Mouse (Mus musculus) midbrain, embryonic 14.5 days (tissue): ENCODE measurements around the gene Chd3. TPM values are rescaled to one million over a fixed set of nuclear protein-coding genes. Genes with fewer than 3 reads are reported as not detected.

Source experiments
- ATAC-seq: fragments of 200-750 bp; cut with Nextera tagmentation; 2 replicates; pipeline ENCODE4 v1.8.0; 2017; ENCODE audit warnings: moderate number of reproducible peaks, moderate library complexity; ENCODE audit not compliant: low FRiP score, low TSS enrichment
- DNase-seq: peaks from one replicate; pipeline ENCODE4 v3.0.0-alpha.2; 2015
- H3K27ac ChIP-seq: fragments of 300-500 bp; sonication (generic); replicated peaks from 2 replicates; pipeline ENCODE4 v1.5.1; 2014; ENCODE audit warnings: mild to moderate bottlenecking, low read depth, low read length, moderate library complexity
- H3K27me3 ChIP-seq: fragments of 300-500 bp; sonication (generic); 2 replicates; pipeline ENCODE4 v1.6.1; 2014; ENCODE audit warnings: low read length, control low read depth, mixed read lengths; ENCODE audit not compliant: control insufficient read depth, insufficient read depth
- H3K36me3 ChIP-seq: fragments of 300-500 bp; sonication (generic); 2 replicates; pipeline ENCODE4 v1.6.1; 2014; ENCODE audit warnings: low read length, control low read depth; ENCODE audit not compliant: control insufficient read depth, insufficient read depth
- H3K4me1 ChIP-seq: fragments of 300-500 bp; sonication (generic); 2 replicates; pipeline ENCODE4 v1.6.1; 2014; ENCODE audit warnings: mild to moderate bottlenecking, antibody characterized with exemption, low read length, control low read depth; ENCODE audit not compliant: control insufficient read depth, insufficient read depth
- H3K4me2 ChIP-seq: fragments of 300-500 bp; sonication (generic); 2 replicates; pipeline ENCODE4 v1.6.1; 2014; ENCODE audit warnings: mild to moderate bottlenecking, low read length, moderate library complexity
- H3K4me3 ChIP-seq: fragments of 300-500 bp; sonication (generic); replicated peaks from 2 replicates; pipeline ENCODE4 v1.5.1; 2014; ENCODE audit warnings: low read depth, low read length
- H3K9ac ChIP-seq: fragments of 300-500 bp; sonication (generic); replicated peaks from 2 replicates; pipeline ENCODE4 v1.6.1; 2014; ENCODE audit warnings: mild to moderate bottlenecking, low read length, moderate library complexity
- H3K9me3 ChIP-seq: fragments of 300-500 bp; sonication (generic); 2 replicates; pipeline ENCODE4 v1.6.1; 2016; ENCODE audit warnings: low read length, control low read depth, mixed read lengths; ENCODE audit not compliant: control insufficient read depth
- WGBS: fragments of 180-500 bp; shearing (Covaris S2); extraction: QIAGEN DNeasy Blood & Tissue Kit; methylation state at CpG from one replicate; pipeline ENCODE4 v1.1.7; 2014; 5-methylcytosine and 5-hydroxymethylcytosine counted together
- polyA plus RNA-seq: library from polyadenylated mRNA; unstranded; fragments of >200 nt; fragmentation: Nextera tagmentation; extraction: Ambion mirVana; gene quantifications from 2 replicates; pipeline ENCODE4 v1.2.1, GENCODE M21; 2014

Gene Chd3
- polyA plus RNA-seq, 1 experiment from 2014 or later, result 77.5 TPM

GRCm38 (mm10) chr11:69413221-69414181, 44.3 kb upstream of the Chd3 start, which contains the start of gene Kdm6b:
Kdm6b (minus strand) TSS chr11:69413675.
- peak within 1 kb of the TSS; percentile 99 for H3K4me2 ChIP-seq
- H3K9ac ChIP-seq, result peak within 1 kb of the TSS; percentile 92
- H3K4me1 ChIP-seq, result peaks cover 56% of the 10 kb centered on the region
- no peaks in the 10 kb centered on the region for H3K27me3 ChIP-seq
- H3K36me3 ChIP-seq, result peaks cover 16% of the 10 kb centered on the region
- 36% methylated on average over 12 of the region's 12 CpGs for WGBS
- H3K4me3 ChIP-seq, result peak within 1 kb of the TSS; percentile 62
- H3K9me3 ChIP-seq, result no peaks in the 10 kb centered on the region
- DNase-seq (peak; percentile 84), ATAC-seq (no peak)
- peak within 1 kb of the TSS; percentile 100 for H3K27ac ChIP-seq

- DNase-seq (no peak), ATAC-seq (no peak)
- Histone ChIP-seq H3K9me3 (no peaks in the 10 kb centered on the region), H3K9ac (peak overlapping the region; percentile 85; the same call in 1 of the 2 replicates), H3K4me1 (peaks cover 60% of the 10 kb centered on the region), H3K4me3 (peak overlapping the region; percentile 62), H3K4me2 (peak overlapping the region; percentile 99), H3K27me3 (no peaks in the 10 kb centered on the region), H3K27ac (peak overlapping the region; percentile 100), H3K36me3 (peaks cover 24% of the 10 kb centered on the region)
- 58% methylated on average over 7 of the region's 7 CpGs for WGBS
Observed at GRCm38 (mm10) chr11:69412548-69412947, 43.3 kb upstream of the Chd3 start.

- DNase-seq, result peak; percentile 70
- under 1% methylated on average over 33 of the region's 39 CpGs for WGBS
- peak overlapping the region; percentile 100 for H3K27ac ChIP-seq
- H3K9me3 ChIP-seq, result no peaks in the 10 kb centered on the region
- H3K9ac ChIP-seq, result peak overlapping the region; percentile 85
- no peaks in the 10 kb centered on the region for H3K27me3 ChIP-seq
- peak overlapping the region; percentile 99 for H3K4me2 ChIP-seq
- peaks cover 53% of the 10 kb centered on the region for H3K4me1 ChIP-seq
- peaks cover 33% of the 10 kb centered on the region for H3K36me3 ChIP-seq
- ATAC-seq, result no peak
- peak overlapping the region; percentile 62 for H3K4me3 ChIP-seq
Observed at GRCm38 (mm10) chr11:69411538-69412203, 42.5 kb upstream of the Chd3 start.

- under 1% methylated on average over 26 of the region's 26 CpGs for WGBS
Observed at GRCm38 (mm10) chr11:69411073-69411535, 41.9 kb upstream of the Chd3 start.

GRCm38 (mm10) chr11:69410310-69411072, 41.3 kb upstream of the Chd3 start:
- peaks cover 53% of the 10 kb centered on the region for H3K4me1 ChIP-seq
- H3K27ac ChIP-seq, result peak overlapping the region; percentile 100
- H3K36me3 ChIP-seq, result peaks cover 45% of the 10 kb centered on the region
- DNase-seq, result no peak
- H3K4me2 ChIP-seq, result peak overlapping the region; percentile 99
- ATAC-seq, result no peak
- under 1% methylated on average over 41 of the region's 41 CpGs for WGBS
- H3K4me3 ChIP-seq, result peak overlapping the region; percentile 62
- no peaks in the 10 kb centered on the region for H3K27me3 ChIP-seq
- no peaks in the 10 kb centered on the region for H3K9me3 ChIP-seq
- H3K9ac ChIP-seq, result peak overlapping the region; percentile 85

More at GRCm38 (mm10) chr11:69411073-69411535, 41.9 kb upstream of the Chd3 start:
- H3K27ac ChIP-seq, result peak overlapping the region; percentile 100
- peak overlapping the region; percentile 62 for H3K4me3 ChIP-seq
- peaks cover 53% of the 10 kb centered on the region for H3K4me1 ChIP-seq
- no peaks in the 10 kb centered on the region for H3K9me3 ChIP-seq
- no peaks in the 10 kb centered on the region for H3K27me3 ChIP-seq
- ATAC-seq (peak; percentile 25), DNase-seq (peak; percentile 99)
- H3K36me3 ChIP-seq, result peaks cover 39% of the 10 kb centered on the region
- H3K9ac ChIP-seq, result peak overlapping the region; percentile 85
- peak overlapping the region; percentile 99 for H3K4me2 ChIP-seq

- Histone ChIP-seq H3K4me2 (peak overlapping the region; percentile 99), H3K9me3 (no peaks in the 10 kb centered on the region), H3K36me3 (peaks cover 50% of the 10 kb centered on the region), H3K9ac (peak overlapping the region; percentile 85), H3K27ac (peak overlapping the region; percentile 100), H3K4me1 (peaks cover 51% of the 10 kb centered on the region), H3K4me3 (peak overlapping the region; percentile 62), H3K27me3 (no peaks in the 10 kb centered on the region)
- DNase-seq, result no peak
- no peak for ATAC-seq
- 0% methylated on average over 18 of the region's 18 CpGs for WGBS
Observed at GRCm38 (mm10) chr11:69410045-69410309, 40.8 kb upstream of the Chd3 start.

- Histone ChIP-seq H3K36me3 (peaks cover 54% of the 10 kb centered on the region), H3K9me3 (no peaks in the 10 kb centered on the region), H3K27ac (peak overlapping the region; percentile 100), H3K4me3 (peak overlapping the region; percentile 62), H3K4me2 (peak overlapping the region; percentile 99), H3K27me3 (no peaks in the 10 kb centered on the region), H3K9ac (peak overlapping the region; percentile 85), H3K4me1 (peaks cover 46% of the 10 kb centered on the region)
- peak; percentile 88 for DNase-seq
- peak; percentile 41 for ATAC-seq
- under 1% methylated on average over 43 of the region's 46 CpGs for WGBS
Observed at GRCm38 (mm10) chr11:69409378-69410044, 40.3 kb upstream of the Chd3 start.
